Mouse (Mus musculus): ENCODE data around the gene Rgl1.

Gene Rgl1

DNA sequence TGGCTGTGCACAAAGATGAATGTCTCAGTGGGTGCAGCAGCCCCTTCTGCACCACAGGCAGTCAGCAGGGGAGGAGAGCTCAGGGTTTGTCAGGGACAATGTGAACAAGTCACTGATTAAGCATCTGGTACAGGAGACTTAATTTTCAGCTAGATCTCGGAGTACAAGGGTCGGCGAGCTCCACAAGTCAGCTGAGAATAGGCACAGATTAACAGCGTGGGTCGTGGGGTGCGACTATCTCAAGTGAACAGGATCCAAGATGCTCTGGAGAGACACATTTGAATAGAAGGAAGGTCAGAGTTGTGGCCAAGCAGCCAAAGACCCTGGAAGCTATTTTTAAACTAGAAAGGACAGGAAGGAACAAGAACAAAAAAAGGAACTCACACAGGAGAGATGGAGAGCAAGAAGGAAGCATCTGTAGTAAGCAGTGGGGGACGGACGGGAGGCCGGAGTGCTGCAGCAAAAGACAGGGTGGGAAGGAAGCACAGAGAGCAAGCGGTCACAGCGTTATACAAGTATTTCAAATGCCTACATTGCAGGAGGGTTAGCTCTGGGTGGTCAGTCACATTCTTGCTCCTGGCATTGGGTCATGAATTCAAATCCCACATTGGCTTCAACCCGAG lies 153.5 kb downstream of the Rgl1 start:
- no peak for DNase-seq

DNA sequence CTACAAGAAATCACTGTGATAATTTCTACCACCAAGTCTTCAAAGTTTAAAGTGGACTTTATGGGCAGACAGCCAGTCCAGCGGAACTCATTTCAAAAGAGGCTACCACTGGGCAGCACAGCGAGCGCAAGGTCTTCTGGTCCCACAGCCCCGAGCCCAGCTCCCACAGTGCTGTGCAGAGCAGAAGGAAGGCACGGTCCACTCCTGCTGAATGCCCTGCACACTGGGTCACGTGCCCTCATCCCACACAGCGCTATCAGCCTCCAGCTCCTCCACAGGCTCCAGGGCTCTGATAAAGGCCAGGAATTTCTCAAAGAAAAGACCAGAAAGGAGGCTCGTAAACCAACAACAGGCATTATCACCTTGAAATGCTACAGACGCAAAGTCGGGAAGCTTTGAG lies 156.6 kb downstream of the Rgl1 start:
- no peak for DNase-seq

DNA sequence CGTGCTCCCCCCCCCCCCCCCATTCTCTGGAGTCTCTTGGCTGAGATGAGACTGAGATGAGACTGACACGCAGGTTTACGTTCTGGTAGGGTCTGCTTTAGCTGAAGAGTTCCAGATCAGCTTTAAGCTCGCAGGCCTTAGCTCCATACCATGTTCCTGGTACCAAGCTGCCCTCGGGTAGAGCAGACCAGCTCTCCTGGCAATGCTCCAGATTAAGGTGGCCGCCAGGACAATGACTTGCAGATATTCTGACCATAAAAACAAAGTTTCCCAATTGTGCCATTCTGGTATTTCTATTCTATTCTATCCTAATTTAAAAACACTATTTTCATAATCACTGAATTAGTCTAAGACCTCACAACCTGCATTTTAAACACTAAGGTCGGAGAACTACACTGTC lies 157.1 kb downstream of the Rgl1 start:
- no peak for DNase-seq

DNA sequence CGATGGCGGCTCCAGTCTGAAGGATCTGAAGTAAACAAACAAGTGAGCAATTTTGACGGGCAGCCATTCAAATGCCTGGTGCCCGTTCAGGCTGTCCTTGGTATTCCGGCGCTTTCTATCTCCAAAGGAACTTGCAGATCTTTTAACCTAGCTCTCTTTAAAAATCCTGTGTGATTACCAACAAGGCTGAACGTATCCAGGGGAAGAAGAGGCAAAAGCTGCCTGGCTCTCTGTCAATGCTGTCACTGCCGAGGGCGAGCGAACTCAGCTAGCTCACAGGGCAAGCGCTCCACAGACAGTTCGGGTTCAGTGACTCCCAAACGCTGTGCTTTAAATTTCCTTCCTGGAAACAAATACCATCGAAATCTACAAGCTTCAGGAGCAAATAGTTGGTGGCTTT lies 158.4 kb downstream of the Rgl1 start:
- DNase-seq, result no peak

DNA sequence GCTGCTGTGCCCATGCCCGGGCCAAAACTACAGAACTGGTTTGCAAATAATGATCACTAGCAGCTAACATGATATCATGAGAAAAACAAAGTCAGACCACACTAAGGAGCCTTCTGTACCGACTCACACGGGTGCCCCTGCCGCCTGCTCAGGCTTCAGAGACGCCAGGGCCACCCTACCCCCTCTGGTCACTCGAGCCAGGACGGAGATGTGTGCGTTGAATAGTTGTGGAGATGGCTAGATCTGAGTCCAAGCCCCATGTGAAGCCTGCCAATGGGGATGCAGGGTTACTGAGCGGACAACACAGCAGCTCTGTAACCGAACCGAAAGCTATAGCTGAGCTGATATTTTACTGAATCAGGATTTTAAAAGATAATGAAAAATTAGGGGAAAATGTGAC lies 159.4 kb downstream of the Rgl1 start:
- DNase-seq, result no peak

DNA sequence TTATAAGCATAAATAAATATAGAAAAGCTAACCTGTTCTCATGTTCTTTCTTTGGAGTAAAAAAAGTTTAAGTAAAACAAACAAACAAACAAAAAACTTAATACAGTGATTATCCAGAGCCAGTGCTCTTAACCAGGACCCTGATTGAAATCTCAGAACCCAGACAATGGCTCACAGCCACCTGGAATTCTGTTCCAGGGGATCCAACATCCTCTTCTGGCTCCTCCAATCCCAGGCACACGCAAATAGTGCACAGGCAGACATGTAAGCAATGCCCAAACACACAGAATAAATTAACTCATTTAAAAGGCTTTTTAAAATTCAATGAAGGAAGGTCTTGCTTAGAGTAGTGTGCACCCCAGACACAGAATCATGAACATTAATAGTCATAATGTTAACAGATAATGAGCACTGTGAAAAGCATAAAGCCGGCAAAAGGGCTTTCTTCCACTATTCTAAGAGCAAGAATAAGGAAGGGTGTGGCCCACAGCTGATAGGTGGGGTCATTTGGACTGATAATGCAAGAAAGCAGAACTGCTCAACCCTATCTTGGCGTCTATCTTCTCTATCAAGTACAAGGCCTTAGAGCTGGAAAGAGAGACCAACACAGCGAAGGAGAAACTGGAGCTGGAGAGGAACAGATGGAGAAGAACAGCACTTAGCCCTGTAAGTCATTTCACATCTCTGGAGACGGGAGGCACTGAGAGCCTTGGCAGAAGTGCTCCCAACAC lies 160.1 kb downstream of the Rgl1 start:
- DNase-seq, result no peak

DNA sequence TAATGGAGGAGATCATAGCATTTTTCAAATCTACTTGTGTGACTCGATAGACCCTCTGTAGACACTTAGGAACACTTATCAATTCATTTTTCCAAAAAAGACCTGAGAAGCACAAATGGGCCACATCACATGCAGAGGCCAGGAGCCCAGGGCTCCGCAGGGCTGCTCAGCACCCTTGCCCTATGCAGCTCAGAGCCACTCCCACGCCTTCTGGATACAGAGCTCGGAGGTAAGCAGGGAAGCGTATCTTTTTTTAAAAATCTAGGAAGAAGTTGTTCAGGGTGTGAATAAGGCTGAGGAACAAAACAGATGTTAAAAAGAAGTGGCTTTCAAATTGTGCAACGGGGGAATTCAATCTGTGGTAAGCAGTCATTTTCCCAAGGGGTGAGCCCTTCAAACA lies 162.0 kb downstream of the Rgl1 start:
- DNase-seq, result no peak

DNA sequence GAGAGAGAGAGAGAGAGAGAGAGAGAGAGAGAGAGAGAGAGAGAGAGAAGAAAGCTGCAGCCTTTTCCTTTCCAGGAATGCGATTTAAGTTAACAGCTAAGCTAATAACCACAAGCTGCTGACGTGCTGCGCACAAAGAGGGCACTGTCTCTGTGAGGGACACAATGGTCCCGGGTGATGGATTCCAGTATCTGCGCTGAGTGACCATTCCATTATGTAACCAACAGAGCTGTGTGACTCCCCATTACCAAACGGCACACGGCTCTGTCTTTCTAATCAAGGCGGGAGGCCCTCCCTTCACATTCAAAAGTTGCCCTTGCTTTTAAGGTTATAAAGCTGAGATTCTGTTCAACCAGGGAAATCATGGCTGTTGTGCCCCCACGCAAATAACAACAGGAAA lies 162.5 kb downstream of the Rgl1 start:
- DNase-seq, result no peak

DNA sequence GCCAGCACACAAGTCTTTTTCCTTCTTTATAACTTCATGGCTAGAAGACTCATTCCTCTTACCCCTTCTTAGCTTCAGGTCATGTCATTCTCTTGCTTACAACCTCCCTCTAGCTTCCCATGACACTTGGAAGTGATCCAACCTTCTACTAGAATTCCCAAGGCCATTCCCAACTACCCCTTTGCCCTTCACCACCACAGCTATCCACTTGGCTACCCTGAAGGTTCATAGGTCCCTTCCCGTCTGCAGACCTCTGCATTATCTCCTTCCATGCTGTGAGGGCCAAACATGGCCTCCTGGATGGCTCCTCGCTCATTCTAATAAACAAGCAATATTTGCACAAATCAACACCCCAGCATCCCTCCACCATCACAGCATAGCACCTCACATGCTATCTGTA lies 165.7 kb downstream of the Rgl1 start:
- no peak for DNase-seq

DNA sequence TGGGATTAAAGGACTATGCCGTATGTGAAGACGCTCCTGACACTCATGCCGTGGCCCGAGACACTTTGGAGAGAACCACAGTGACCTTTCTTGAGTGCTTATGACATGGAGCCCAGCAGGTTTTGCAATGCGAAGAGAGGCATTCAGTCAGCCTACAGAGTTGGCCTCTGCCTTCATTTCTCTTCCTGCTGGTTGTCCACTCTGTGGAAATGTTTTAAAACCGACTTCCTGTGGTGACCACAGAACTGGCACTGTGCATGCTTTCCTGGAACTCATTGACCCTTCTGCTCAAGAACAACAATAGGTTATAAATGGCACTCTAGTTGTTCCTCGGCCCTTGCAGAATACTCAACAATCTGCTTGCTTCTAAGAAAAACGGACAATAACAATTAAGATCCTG lies 166.8 kb downstream of the Rgl1 start:
- no peak for DNase-seq

DNA sequence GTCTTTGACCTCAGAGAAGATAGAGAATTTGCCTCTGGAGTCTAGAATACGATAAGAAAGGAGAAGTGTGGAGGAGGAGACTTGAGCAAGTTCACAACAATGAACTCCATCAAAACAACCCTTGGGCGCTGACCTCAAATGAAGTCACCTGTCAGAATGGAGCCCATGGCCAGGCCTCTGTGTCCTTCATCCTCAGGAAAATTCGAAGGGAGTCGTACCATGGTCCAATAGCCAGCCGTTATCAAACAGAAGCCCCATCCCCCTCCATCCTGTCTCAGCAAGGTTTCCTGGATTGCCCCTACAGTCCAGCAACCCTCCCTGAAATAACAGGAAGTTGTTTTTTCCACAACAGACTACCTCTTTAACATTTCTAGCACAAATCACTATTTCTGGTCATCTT lies 171.5 kb downstream of the Rgl1 start:
- DNase-seq, result no peak

DNA sequence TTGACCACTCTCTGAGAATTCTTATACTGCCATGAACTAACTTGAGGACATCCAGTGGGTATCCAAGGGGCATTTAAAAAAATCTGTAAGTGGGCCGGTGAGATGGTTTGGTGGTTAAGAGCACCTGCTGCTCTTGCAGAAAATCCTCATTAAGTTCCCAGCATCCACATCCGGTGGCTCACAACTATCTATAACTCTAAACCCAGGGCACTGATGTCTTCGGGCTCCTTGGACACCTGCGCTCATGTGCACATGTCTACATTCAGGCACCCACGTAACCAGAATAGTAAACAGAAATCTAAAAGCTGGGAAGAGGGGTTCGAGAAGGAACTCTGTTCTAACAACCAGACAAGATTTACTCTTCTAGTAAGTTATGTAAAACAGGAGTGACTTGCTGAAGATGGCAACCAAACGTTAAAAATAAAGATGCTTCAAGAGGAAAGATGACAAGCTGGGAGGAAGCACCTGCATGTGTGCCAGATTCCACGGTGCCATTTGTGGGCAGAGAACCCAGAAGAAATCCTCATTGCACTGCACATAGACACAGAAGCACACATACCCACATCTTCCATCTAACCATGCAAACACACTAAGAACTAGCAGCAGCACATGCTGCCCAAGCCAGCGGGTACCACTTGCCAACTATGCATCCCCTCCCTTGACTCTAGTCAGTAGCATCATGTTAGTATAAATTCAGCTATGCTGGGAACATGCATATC lies 172.2 kb downstream of the Rgl1 start:
- DNase-seq, result peak; percentile 24 to 54

DNA sequence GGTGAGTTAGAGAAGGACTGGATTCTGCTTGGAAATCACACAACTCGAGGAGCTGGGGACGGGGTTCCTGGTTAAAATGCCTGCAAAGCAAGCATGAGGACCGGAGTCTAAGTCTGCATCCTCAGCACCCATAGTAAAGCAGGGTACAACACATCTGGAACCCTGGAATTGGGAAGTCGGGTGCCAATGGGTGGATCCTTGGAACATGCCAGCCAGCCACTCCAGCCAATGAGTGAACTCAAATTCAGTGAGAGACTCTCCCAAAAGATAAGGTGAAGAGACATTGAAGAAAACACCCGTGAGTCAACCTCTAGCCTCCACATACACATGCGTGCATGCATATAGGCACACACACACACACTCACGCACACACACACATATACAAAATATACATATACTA lies 172.8 kb downstream of the Rgl1 start:
- DNase-seq, result no peak

DNA sequence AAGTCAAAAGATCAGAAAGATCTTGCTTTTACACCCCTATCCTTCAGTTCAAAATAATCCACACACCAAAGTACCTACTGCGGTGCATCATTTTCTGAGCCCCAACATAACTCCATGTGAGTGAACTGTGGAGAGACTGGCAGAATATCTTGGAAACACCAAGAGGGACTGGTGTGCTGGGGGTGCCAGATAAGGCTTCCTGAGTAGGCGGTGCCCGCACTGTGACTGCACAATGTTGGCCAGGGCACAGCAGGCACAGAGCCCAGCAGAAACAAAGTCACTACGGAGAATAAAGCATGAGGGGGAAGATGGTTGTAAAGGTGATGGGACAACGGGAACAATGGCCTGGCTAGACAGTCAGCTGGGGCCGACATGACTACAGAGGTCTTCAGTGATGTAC lies 173.5 kb downstream of the Rgl1 start:
- no peak for DNase-seq

DNA sequence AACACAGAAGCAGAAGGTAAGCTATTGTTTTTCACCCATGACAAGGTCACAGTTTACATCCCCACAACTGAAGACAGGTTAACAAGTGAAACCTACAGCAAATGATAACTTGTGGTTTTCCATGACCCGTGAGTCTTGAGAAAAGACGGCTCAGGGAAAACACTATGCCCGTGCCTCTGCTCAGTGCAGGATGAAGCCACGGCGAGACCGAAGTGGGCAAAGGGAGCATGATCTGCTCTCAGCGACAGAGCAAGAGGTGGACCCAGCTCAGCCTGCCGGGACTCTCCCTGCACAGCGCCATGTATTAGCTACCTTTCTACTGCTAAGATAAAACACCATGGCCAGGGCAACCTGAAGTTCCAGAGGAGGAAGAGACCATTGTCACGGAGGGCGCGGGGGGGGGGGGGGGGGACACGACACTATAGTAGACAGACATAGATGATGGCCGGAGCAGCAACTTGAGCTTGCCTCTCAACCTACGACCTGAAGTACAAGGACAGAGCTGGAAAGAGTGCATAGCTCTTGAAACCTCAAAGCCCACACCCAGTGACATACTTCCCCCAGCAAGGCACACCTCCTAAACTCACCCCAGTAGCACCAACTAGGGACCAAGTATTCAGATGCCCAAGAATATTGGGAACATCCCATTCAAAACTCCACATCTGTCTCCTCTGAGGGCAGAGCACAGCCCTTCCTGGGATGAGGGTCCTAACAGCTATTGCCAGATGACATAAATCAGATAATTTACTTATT lies 174.2 kb downstream of the Rgl1 start:
- no peak for DNase-seq

DNA sequence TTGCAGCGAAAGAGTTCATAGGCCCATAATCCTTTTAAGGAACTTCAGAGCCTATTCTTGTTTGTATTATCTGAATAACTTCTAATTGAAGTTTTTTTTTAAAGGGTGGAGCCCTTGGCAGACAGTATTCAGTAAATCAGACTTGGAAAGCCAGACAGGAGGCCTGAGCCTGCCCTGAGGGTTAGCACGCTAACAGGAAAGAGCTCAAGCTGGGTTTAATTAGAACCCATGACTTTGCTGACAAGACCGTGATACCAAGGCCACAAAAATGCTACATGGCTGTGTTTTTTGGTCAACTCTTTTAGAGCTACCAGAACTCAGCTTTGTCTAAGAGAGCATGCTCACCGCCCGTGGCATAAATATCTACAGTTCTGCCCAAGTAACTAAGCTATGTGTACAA lies 175.8 kb downstream of the Rgl1 start:
- DNase-seq, result no peak

DNA sequence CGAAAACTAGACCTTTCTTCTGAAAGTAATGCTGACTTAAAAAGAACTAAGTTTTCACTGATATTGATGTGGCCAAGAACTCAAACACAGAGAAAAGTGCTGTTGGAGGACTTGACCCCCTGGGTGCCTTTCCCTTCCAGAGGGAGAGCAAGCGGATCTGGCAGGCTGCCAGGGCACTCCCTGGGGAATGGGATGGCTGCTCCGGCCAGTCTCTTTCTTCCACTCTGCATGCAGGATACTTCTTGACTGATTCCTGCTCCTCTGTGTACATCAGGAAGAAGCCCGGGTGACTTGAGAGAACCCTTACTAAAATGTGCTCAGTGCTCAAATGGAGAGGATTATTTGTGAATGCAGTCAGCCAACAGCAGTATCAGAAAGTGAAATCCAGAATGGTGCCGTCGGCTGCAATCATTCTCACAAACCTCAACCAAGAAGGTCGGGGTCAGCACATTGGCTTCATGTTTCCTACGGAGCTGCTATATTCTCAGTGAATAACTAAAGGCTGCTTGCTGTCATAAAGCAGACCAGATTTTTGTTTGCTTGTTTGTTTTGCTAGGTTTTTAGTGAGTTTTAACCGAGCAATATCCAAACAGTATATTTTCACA lies 176.7 kb downstream of the Rgl1 start:
- no peak for DNase-seq

DNA sequence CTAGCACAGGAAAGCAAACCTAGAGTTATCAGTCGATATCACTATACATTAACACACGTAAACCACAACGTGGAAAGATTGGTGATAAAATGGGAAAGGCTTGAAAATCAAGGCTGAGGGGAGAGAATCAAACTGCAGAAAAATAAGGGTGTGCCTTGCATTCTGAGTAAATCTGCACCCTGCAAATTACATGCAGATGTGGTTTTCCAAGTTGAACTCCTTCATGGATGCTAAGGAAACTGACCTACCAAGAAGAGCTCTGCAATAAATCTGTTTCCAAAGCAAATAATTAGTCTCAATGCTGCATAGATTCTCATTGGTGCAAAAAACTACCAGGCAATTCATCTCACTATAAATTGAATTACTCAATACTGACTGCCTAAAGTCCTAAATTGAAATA lies 178.7 kb downstream of the Rgl1 start:
- DNase-seq, result no peak

DNA sequence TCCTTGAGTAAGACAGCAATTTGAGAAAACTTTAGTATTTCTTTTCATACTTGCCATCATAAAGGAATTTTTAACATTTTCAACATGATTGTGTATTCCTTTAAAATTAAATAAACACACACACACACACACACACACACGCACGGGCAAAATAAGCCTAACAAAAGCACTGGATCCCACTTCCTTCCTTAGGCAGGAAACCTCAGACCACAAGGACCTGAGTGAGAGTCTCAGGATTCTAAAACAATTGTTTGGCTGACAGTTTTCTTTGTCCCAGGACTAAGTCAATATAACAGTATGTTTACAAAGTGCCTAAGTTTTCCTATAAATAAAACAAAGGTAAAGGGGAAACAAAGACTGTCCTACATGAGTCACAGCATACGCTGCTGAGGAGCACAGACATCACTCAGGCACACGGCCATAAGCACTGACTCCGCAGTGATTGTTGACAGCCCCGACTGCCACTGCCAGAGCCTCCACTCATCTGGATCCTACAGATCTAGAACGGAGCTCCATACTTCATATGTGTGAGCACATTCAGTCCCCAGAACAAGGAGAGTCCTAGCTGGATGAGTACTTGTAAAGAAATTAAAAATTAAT lies 180.7 kb downstream of the Rgl1 start:
- DNase-seq, result peak in 1 of 2 experiments; percentile 25

DNA sequence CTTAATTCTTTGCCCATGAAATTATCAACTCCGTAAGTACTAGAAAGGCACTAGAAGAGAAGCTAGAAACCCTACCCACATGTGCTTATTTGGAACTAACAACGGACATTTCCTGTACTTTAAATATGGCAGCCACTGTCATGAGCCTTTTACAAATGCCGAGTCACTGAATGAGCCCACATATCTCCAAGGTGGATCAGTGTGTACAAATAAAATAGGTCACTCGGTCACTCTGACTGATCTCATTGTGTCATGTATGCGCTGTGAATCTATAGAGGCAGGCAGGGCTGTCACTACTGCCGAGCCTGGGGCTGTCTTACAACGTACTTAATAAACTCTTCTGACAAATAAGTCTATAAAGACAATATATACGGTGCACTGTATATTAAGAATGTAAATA lies 181.2 kb downstream of the Rgl1 start:
- DNase-seq, result no peak

DNA sequence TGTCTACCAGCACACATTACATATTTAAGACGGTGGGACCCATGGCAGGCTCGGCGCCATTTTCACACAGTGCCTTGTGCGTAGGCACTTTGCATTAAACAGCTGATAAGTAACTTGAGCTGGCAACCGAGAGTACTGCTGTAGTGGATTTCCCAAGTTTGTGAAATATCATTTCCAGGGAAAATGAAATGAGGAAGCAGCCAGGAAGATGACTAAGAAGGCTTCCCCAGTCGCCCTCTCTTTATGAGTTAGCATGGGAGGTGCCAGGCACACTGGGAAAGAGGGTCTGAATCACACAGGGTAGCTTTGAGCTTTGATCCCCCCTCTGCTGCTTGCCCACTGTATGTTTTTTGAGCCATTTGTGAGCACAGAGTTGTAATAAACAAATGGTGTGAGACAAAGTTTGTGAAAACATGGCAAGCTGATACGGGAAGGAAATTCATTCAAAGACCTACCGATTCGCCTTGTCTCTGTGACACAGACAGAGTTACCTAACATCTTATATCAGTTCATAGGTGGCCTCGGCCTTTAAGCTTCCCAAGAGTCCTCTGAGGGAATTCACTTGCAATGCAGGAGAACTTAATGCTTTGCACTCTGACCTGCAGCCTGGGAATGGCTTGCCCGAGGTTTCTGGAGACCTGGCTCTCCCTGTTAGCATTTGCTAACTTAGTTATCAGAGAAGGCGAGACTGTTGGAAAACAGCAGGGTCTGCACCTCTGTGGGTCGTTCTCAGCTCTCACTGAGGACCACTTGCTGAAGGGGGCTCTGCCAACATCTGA lies 184.8 kb downstream of the Rgl1 start:
- DNase-seq, result no peak

DNA sequence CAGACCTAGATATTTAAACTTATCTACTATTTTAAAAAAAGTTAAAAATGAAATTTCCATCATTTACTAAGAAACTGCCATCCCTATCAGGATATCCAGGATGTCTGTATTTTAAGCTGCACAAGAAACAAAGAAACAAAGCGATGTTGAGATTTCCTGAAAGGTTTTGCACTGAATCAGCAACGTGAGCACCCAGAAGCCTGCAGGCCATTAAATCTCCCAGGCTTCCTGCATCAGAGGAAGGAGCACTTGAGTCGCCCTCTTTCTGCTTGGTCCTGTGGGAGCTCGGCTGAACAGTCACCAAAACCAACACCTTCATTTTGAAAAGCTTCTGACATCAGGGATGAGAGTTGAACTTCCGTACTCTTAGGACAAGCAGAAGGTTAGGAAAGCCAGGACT lies 187.2 kb downstream of the Rgl1 start:
- DNase-seq, result no peak

Data from thymus, adult 18-20 months (tissue).